Mouse (Mus musculus) megakaryocyte progenitor cell, adult 5-6 weeks (primary cell): ENCODE data around the gene Bicc1. TPM values are rescaled to one million over a fixed set of nuclear protein-coding genes. Genes with fewer than 3 reads are reported as not detected.

Source experiments
- ATAC-seq: replicated peaks from 2 replicates; pipeline ENCODE4 v1.8.0; 2016; ENCODE audit warnings: mild to moderate bottlenecking, moderate TSS enrichment, inconsistent platforms; ENCODE audit not compliant: poor library complexity
- total RNA-seq, 2 experiments: library from RNA; stranded (forward) in 1 of 2; stranded (reverse) in 1 of 2; fragments of 157-497, 149-512 nt in 1 of 2; fragments of 200-1000 nt in 1 of 2; gene quantifications; 2 replicates each; pipeline versions ENCODE4 v1.2.3 to v1.2.4; 2015 to 2017

Gene Bicc1
- total RNA-seq, 2 experiments from 2014 or later = not detected

DNA sequence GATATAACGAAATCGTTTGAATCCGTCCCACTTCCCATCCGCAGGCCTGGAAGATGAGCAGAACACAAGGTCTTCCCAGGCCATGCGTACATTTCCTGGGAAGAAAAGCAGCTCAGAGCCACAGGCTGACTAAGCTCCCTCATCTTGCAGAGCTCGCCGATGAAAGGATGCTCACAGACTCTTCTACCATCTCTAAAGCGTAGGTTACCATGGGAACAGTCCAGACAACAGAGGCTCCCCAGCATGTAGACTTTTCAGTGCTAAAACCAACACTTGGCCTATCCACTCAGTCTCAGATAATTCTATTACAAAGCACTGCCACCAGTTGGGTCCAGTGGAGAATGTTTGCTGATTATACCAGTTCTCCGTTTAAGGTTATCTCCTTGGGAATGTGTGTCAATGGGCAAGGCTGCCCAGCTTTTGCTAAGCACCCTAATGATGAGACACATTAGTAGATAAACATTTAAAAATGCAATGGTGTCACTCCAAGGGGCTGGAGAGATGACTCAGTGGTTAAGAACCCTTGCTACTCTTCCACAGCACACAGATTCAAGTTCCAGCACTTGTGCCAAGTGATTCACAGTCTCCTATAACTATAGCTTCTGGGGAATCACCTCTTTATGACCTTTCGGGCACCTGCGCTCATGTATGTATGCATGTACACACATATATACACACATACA is 258.2 kb downstream of the Bicc1 start:
- ATAC-seq = no peak

GRCm38 (mm10) chr10:70895891-70896290 is 263.6 kb downstream of the Bicc1 start:
- ATAC-seq = no peak

DNA sequence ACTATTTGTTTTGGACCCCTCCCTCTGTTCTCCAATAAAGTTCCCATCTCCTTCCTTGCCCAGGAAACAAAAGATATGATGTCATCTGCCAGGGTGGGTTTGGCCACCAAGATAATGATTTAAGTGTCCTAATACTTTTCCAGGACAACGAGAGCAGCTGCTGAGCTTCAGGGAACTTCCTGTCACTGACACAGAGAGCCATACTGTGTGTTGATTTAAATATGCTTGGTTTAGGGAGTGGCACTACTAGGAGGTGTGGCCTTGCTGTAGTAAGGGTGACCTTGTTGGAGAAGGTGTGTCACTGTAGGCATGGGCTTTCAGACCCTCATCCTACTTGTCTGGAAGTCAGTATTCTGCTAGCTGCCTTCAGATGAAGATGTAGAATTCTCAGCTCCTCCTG is 281.5 kb downstream of the Bicc1 start:
- no peak for ATAC-seq

- no peak for ATAC-seq
Observed at GRCm38 (mm10) chr10:70877631-70878030, 281.9 kb downstream of the Bicc1 start.

DNA sequence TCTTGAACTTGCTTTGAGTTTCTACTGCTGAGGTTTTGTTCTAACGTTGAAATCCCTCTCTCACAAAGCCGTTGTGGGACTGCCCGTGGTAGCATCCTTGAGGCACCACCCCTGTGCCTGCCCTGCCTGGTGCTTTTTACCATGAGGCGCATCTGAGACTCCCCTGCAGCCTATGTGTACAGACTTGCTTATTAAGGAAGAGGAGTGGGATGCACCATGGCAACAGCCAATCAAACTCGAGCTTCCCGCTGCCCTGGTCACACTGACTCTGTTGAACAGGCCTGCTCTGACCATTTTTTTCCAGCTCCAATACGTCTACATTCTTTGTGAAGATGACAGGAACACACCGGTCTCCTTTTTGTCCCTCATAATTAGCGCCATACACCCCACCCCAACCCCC is 283.0 kb downstream of the Bicc1 start:
- no peak for ATAC-seq

DNA sequence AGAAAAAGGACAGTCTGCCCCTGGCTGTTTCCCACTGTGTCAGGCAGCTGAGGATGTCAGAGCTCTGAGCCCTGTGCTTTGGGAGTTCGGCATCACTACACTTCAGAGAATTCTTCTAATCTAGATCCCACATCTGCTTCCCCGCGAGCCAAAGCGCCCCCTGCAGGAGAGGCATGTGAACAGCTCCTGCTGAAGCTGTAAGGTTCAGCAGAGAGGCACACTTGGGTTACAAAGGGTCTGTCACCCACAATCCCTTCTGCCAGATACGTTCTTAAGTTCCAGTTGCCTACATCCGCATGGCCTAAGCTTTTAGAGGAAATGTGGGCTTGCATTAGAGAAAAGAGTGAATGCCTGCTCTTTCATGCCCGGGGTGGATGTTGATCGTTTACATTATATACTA is 283.4 kb downstream of the Bicc1 start:
- ATAC-seq = no peak

DNA sequence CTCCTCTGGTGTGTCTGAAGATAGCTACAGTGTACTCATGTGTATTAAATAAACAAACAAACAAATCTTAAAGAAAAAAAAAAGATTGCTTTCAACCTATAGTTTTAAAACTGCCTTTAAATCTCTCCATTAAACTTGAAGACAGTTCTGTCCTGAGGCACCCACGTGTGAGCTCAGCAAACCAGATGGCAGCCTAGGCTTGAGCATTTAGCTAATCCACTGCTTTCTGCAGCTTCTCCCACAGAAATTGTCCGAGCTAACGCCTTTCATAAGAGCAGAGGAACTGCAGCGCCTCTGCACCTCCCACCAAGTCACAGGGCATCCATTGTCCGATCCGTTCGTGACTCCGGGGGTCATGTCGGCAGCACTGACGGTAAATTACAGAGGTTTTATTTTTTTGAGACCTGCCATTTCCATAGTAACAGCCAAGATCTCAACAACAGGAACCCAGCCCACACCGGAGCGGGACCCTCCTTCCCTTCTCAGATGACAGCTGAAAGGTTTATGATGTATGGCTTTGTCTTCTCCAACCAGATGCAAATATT is 284.4 kb downstream of the Bicc1 start:
- ATAC-seq = no peak

Other genes with a start within 250 kb of the Bicc1 start
- 63.2 and 67.9 TPM in 2 replicates for gene Tfam, start 78.6 kb upstream of the Bicc1 start, total RNA-seq (2015)
- 100 and 136 TPM in 2 replicates for gene Tfam, start 78.6 kb upstream of the Bicc1 start, total RNA-seq (2017)
- 64.9 and 65.5 TPM in 2 replicates for gene Ube2d1, start 125.6 kb upstream of the Bicc1 start, total RNA-seq (2015)
- gene Ube2d1, start 125.6 kb upstream of the Bicc1 start, total RNA-seq (2017) = 9.7 and 10.5 TPM in 2 replicates
- 32.8 and 36.6 TPM in 2 replicates for gene Cisd1, start 185.3 kb upstream of the Bicc1 start, total RNA-seq (2015)
- 14.7 and 15.4 TPM in 2 replicates for gene Cisd1, start 185.3 kb upstream of the Bicc1 start, total RNA-seq (2017)
- gene Ipmk, start 188.1 kb upstream of the Bicc1 start, total RNA-seq (2015) = 25.7 and 26.0 TPM in 2 replicates
- gene Ipmk, start 188.1 kb upstream of the Bicc1 start, total RNA-seq (2017) = 24.8 and 25.4 TPM in 2 replicates